Mouse (Mus musculus) forebrain, embryonic 11.5 days (tissue): ENCODE measurements around the gene A530084C06Rik. TPM values are rescaled to one million over a fixed set of nuclear protein-coding genes. Genes with fewer than 3 reads are reported as not detected.
A peak's percentile ranks its signal among the peaks of the same experiment; 100 is the strongest.

Experiments
- ATAC-seq: fragments of 200-750 bp; cut with Nextera tagmentation; replicated peaks from 2 replicates; pipeline ENCODE4 v1.8.0; 2017; ENCODE audit warnings: moderate TSS enrichment; ENCODE audit not compliant: low FRiP score
- DNase-seq: peaks from one replicate; pipeline ENCODE4 v3.0.0-alpha.2; 2017; ENCODE audit warnings: low spot score
- H3K27ac ChIP-seq: fragments of 300-500 bp; sonication (generic); 2 replicates; pipeline ENCODE4 v1.5.1; 2014; ENCODE audit warnings: low read depth, low read length
- H3K27me3 ChIP-seq: fragments of 300-500 bp; sonication (generic); 2 replicates; pipeline ENCODE4 v1.6.1; 2014; ENCODE audit warnings: mild to moderate bottlenecking, low read length, mixed read lengths; ENCODE audit not compliant: control insufficient read depth, insufficient read depth
- H3K36me3 ChIP-seq: fragments of 300-500 bp; sonication (generic); 2 replicates; pipeline ENCODE4 v1.6.1; 2014; ENCODE audit warnings: mild to moderate bottlenecking, low read length, moderate library complexity, mixed read lengths; ENCODE audit not compliant: control insufficient read depth, insufficient read depth
- H3K4me1 ChIP-seq: fragments of 300-500 bp; sonication (generic); replicated peaks from 2 replicates; pipeline ENCODE4 v1.6.1; 2014; ENCODE audit warnings: low read length, mixed read lengths; ENCODE audit not compliant: control insufficient read depth, insufficient read depth
- H3K4me2 ChIP-seq: fragments of 300-500 bp; sonication (generic); 2 replicates; pipeline ENCODE4 v1.6.1; 2014; ENCODE audit warnings: low read depth, mild to moderate bottlenecking, low read length, moderate library complexity, mixed read lengths; ENCODE audit not compliant: severe bottlenecking
- H3K4me3 ChIP-seq: fragments of 300-500 bp; sonication (generic); 2 replicates; pipeline ENCODE4 v1.5.1; 2014; ENCODE audit warnings: low read depth, low read length
- H3K9ac ChIP-seq: fragments of 300-500 bp; sonication (generic); 2 replicates; pipeline ENCODE4 v1.6.1; 2014; ENCODE audit warnings: low read length
- H3K9me3 ChIP-seq: fragments of 300-500 bp; sonication (generic); 2 replicates; pipeline ENCODE4 v1.6.1; 2016; ENCODE audit warnings: low read length, mixed read lengths; ENCODE audit not compliant: control insufficient read depth
- WGBS: fragments of 180-500 bp; shearing (Covaris S2); extraction: QIAGEN DNeasy Blood & Tissue Kit; methylation state at CpG from one replicate; pipeline ENCODE4 v1.1.7; 2014; 5-methylcytosine and 5-hydroxymethylcytosine counted together
- polyA plus RNA-seq: library from polyadenylated mRNA; unstranded; fragments of >200 nt; fragmentation: Nextera tagmentation; extraction: Ambion mirVana; gene quantifications from 2 replicates; pipeline ENCODE4 v1.2.1, GENCODE M21; 2014

A530084C06Rik gene
- polyA plus RNA-seq, 1 experiment from 2014 or later, result not detected

- ATAC-seq, result no peak
Observed at GRCm38 (mm10) chr13:31556964-31557767, 2.0 kb downstream of the A530084C06Rik start.

GRCm38 (mm10) chr13:31555834-31556233 lies 3.3 kb downstream of the A530084C06Rik start, which contains the start of gene Foxq1:
Gene Foxq1, plus strand, starts transcription at chr13:31556134.
- H3K9ac ChIP-seq, result no peak within 1 kb of the TSS
- DNase-seq, result no peak
- no peak for ATAC-seq
- no peaks in the 10 kb centered on the region for H3K36me3 ChIP-seq
- peaks cover 18% of the 10 kb centered on the region for H3K4me1 ChIP-seq
- 68% methylated on average over 4 of the region's 4 CpGs for WGBS
- H3K27ac ChIP-seq, result no peak within 1 kb of the TSS
- H3K4me3 ChIP-seq, result no peak within 1 kb of the TSS
- no peaks in the 10 kb centered on the region for H3K9me3 ChIP-seq
- H3K27me3 ChIP-seq, result peaks cover 63% of the 10 kb centered on the region
- no peak within 1 kb of the TSS for H3K4me2 ChIP-seq

More at GRCm38 (mm10) chr13:31556964-31557767, 2.0 kb downstream of the A530084C06Rik start:
- Histone ChIP-seq H3K9ac (no peak overlapping the region), H3K27me3 (peaks cover 73% of the 10 kb centered on the region), H3K36me3 (no peaks in the 10 kb centered on the region), H3K4me1 (peaks cover 18% of the 10 kb centered on the region), H3K9me3 (no peaks in the 10 kb centered on the region), H3K27ac (no peak overlapping the region), H3K4me3 (peak overlapping the region; percentile 55), H3K4me2 (peak overlapping the region; percentile 99)
- WGBS, result 6% methylated on average over 24 of the region's 24 CpGs
- DNase-seq, result no peak

- H3K36me3 ChIP-seq, result no peaks in the 10 kb centered on the region
- no peaks in the 10 kb centered on the region for H3K27me3 ChIP-seq
- no peak overlapping the region for H3K4me3 ChIP-seq
- H3K4me1 ChIP-seq, result no peaks in the 10 kb centered on the region
- H3K27ac ChIP-seq, result no peak overlapping the region
- H3K4me2 ChIP-seq, result no peak overlapping the region
- WGBS, result 93% methylated on average over 9 of the region's 9 CpGs
- no peaks in the 10 kb centered on the region for H3K9me3 ChIP-seq
- DNase-seq, result no peak
- ATAC-seq, result no peak
- H3K9ac ChIP-seq, result no peak overlapping the region
Observed at GRCm38 (mm10) chr13:31547610-31548009, 11.5 kb downstream of the A530084C06Rik start.

- DNase-seq, result no peak
- H3K4me1 ChIP-seq, result no peaks in the 10 kb centered on the region
- no peak overlapping the region for H3K9ac ChIP-seq
- H3K4me2 ChIP-seq, result no peak overlapping the region
- H3K27ac ChIP-seq, result no peak overlapping the region
- H3K9me3 ChIP-seq, result no peaks in the 10 kb centered on the region
- no peak for ATAC-seq
- no peaks in the 10 kb centered on the region for H3K36me3 ChIP-seq
- H3K27me3 ChIP-seq, result no peaks in the 10 kb centered on the region
- H3K4me3 ChIP-seq, result no peak overlapping the region
- 91% methylated on average over 3 of the region's 3 CpGs for WGBS
Observed at GRCm38 (mm10) chr13:31547204-31547603, 11.9 kb downstream of the A530084C06Rik start.

- no peaks in the 10 kb centered on the region for H3K36me3 ChIP-seq
- H3K27me3 ChIP-seq, result no peaks in the 10 kb centered on the region
- H3K9me3 ChIP-seq, result no peaks in the 10 kb centered on the region
- no peaks in the 10 kb centered on the region for H3K4me1 ChIP-seq
- DNase-seq (no peak), ATAC-seq (no peak)
- no peak overlapping the region for H3K4me2 ChIP-seq
- H3K4me3 ChIP-seq, result no peak overlapping the region
- no peak overlapping the region for H3K27ac ChIP-seq
- 83% methylated on average over 2 of the region's 2 CpGs for WGBS
- H3K9ac ChIP-seq, result no peak overlapping the region
Observed at GRCm38 (mm10) chr13:31546784-31547183, 12.3 kb downstream of the A530084C06Rik start.

GRCm38 (mm10) chr13:31543021-31543420 lies 16.1 kb downstream of the A530084C06Rik start:
- no peak for DNase-seq
- WGBS, result 88% methylated on average over 5 of the region's 5 CpGs
- Histone ChIP-seq H3K4me1 (no peaks in the 10 kb centered on the region), H3K4me2 (no peak overlapping the region), H3K27ac (no peak overlapping the region), H3K36me3 (no peaks in the 10 kb centered on the region), H3K4me3 (no peak overlapping the region), H3K27me3 (no peaks in the 10 kb centered on the region), H3K9ac (no peak overlapping the region), H3K9me3 (no peaks in the 10 kb centered on the region)
- ATAC-seq, result no peak

GRCm38 (mm10) chr13:31534726-31535125 lies 24.4 kb downstream of the A530084C06Rik start:
- no peak for ATAC-seq

GRCm38 (mm10) chr13:31531651-31532061 lies 27.5 kb downstream of the A530084C06Rik start:
- WGBS, result 61% methylated on average over 8 of the region's 8 CpGs
- Histone ChIP-seq H3K36me3 (no peaks in the 10 kb centered on the region), H3K4me1 (no peaks in the 10 kb centered on the region), H3K9me3 (no peaks in the 10 kb centered on the region), H3K27ac (no peak overlapping the region), H3K9ac (no peak overlapping the region), H3K27me3 (no peaks in the 10 kb centered on the region), H3K4me3 (no peak overlapping the region), H3K4me2 (no peak overlapping the region)
- no peak for DNase-seq
- ATAC-seq, result no peak

More at GRCm38 (mm10) chr13:31534726-31535125, 24.4 kb downstream of the A530084C06Rik start:
- Histone ChIP-seq H3K9me3 (no peaks in the 10 kb centered on the region), H3K4me1 (no peaks in the 10 kb centered on the region), H3K9ac (no peak overlapping the region), H3K36me3 (no peaks in the 10 kb centered on the region), H3K27me3 (no peaks in the 10 kb centered on the region), H3K4me2 (no peak overlapping the region), H3K27ac (no peak overlapping the region), H3K4me3 (no peak overlapping the region)
- WGBS, result 90% methylated on average over 4 of the region's 4 CpGs
- no peak for DNase-seq

GRCm38 (mm10) chr13:31531186-31531585 lies 27.9 kb downstream of the A530084C06Rik start:
- Histone ChIP-seq H3K4me1 (no peaks in the 10 kb centered on the region), H3K4me3 (no peak overlapping the region), H3K9me3 (no peaks in the 10 kb centered on the region), H3K36me3 (no peaks in the 10 kb centered on the region), H3K27ac (no peak overlapping the region), H3K27me3 (no peaks in the 10 kb centered on the region), H3K4me2 (no peak overlapping the region), H3K9ac (no peak overlapping the region)
- no peak for ATAC-seq
- 83% methylated on average over 5 of the region's 5 CpGs for WGBS
- no peak for DNase-seq
